Mouse (Mus musculus): Measurements from ENCODE around the gene Chchd6. TPM values are rescaled to one million over a fixed set of nuclear protein-coding genes. Genes with fewer than 3 reads are reported as not detected.
A peak's percentile ranks its signal among the peaks of the same experiment; 100 is the strongest.

Gene Chchd6
- polyA plus RNA-seq, 1 experiment from 2014 or later = 55.9 TPM

DNA sequence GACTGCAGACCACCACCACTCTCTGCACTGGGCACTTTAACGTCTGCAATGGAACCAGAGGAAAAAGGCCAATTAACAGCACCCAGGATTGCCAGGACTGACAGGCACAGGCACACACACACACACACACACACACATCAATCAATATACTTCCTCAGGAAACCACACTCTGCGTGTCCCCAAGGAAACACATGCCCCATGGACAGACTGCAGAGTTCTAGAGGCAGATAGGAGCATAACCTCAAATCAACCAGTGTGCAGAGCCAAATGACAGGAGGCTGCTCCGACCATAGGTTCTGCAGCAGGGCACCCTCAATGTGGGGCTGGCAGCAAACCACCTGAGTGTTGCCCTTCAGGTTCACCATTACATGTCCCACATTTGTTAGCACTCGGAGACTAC, 26.1 kb downstream of the Chchd6 start:
- WGBS = 67% methylated on average over 4 of the region's 4 CpGs
- no peak overlapping the region for H3K4me2 ChIP-seq (ENCODE audit: low read depth, low read length)
- H3K27ac ChIP-seq (ENCODE audit: low read length) = no peak overlapping the region
- H3K9me3 ChIP-seq (ENCODE audit: control insufficient read depth, low read length) = no peaks in the 10 kb centered on the region
- no peaks in the 10 kb centered on the region for H3K4me1 ChIP-seq (replicated peaks; ENCODE audit: control insufficient read depth, insufficient read depth, low read length)
- ATAC-seq (ENCODE audit: low read depth) = no peak
- H3K36me3 ChIP-seq (ENCODE audit: control insufficient read depth, insufficient read depth, low read length) = no peaks in the 10 kb centered on the region
- H3K9ac ChIP-seq (ENCODE audit: low read length) = no peak overlapping the region
- no peaks in the 10 kb centered on the region for H3K27me3 ChIP-seq (ENCODE audit: control insufficient read depth, insufficient read depth, low read depth, low read length)
- no peak overlapping the region for H3K4me3 ChIP-seq (ENCODE audit: low read length)

DNA sequence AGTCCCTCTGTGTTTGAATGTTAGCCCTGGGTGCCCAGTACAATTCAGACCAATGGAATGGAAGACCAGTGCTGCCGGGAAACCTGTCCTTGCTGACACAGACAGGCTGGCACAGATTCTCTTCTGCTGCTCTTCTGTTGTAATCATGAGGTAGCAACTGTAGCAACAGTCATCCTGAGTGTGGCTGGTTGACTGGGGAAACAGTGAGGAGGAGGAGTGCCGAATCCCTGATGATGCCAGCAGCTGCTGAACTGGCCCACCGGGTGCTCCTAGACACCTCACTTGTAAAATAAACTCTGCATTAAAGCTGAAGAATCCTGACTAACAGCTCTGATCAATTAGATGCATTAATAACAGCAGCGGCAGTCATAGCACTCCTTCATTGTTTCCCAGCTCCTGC, 28.7 kb downstream of the Chchd6 start:
- no peak for ATAC-seq (ENCODE audit: low read depth)
- 74% methylated on average over 4 of the region's 4 CpGs for WGBS
- H3K27me3 ChIP-seq (ENCODE audit: control insufficient read depth, insufficient read depth, low read depth, low read length) = no peaks in the 10 kb centered on the region
- H3K4me2 ChIP-seq (ENCODE audit: low read depth, low read length) = no peak overlapping the region
- H3K4me3 ChIP-seq (ENCODE audit: low read length) = no peak overlapping the region
- no peak overlapping the region for H3K27ac ChIP-seq (ENCODE audit: low read length)
- H3K36me3 ChIP-seq (ENCODE audit: control insufficient read depth, insufficient read depth, low read length) = no peaks in the 10 kb centered on the region
- H3K4me1 ChIP-seq (replicated peaks; ENCODE audit: control insufficient read depth, insufficient read depth, low read length) = no peaks in the 10 kb centered on the region
- no peak overlapping the region for H3K9ac ChIP-seq (ENCODE audit: low read length)
- no peaks in the 10 kb centered on the region for H3K9me3 ChIP-seq (ENCODE audit: control insufficient read depth, low read length)

DNA sequence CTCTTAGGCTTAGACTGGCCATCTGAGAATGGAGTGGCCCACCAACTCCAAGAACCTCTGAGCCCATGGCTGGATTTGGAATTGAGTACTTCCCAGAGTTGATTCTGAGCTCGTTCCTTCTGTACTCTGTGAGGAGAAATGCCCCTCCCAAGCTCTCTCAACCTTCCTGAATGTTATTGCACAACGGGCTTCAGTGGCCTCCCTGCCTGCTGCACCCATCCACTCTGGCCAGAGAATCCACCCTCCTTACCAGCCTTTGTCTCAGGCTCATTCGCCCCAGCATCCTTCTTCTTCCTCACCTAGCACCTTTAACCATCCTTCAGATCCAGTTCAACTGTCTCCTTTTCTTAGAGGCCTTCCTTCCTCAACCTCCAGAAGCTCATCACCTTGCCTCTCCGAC, 32.1 kb downstream of the Chchd6 start:
- no peaks in the 10 kb centered on the region for H3K36me3 ChIP-seq (ENCODE audit: control insufficient read depth, insufficient read depth, low read length)
- H3K4me1 ChIP-seq (replicated peaks; ENCODE audit: control insufficient read depth, insufficient read depth, low read length) = no peaks in the 10 kb centered on the region
- H3K27me3 ChIP-seq (ENCODE audit: control insufficient read depth, insufficient read depth, low read depth, low read length) = no peaks in the 10 kb centered on the region
- H3K9ac ChIP-seq (ENCODE audit: low read length) = no peak overlapping the region
- 64% methylated on average over 4 of the region's 4 CpGs for WGBS
- H3K27ac ChIP-seq (ENCODE audit: low read length) = no peak overlapping the region
- no peak overlapping the region for H3K4me2 ChIP-seq (ENCODE audit: low read depth, low read length)
- H3K4me3 ChIP-seq (ENCODE audit: low read length) = no peak overlapping the region
- ATAC-seq (ENCODE audit: low read depth) = no peak
- H3K9me3 ChIP-seq (ENCODE audit: control insufficient read depth, low read length) = no peaks in the 10 kb centered on the region

DNA sequence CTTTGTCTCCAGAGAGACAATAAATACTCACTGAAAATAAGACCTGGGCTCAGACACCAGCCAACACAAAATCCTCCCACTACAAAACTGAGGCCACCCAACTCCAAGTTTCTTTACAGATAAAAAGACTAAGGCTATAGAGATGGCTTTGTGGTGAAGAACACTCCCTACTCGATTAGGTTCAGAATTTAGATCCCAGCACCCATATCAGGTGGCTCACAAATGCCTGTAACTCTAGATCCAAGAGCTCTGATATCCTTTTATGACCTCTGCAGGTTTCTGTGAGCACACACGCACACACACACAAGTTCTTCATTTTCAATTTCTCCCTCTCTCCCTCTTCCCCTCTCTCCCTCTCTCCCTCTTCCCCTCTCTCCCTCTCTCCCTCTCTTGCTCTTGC, 34.6 kb downstream of the Chchd6 start:
- Histone ChIP-seq H3K9me3 (ENCODE audit: control insufficient read depth, low read length) (no peaks in the 10 kb centered on the region), H3K27ac (ENCODE audit: low read length) (no peak overlapping the region), H3K4me1 (replicated peaks; ENCODE audit: control insufficient read depth, insufficient read depth, low read length) (no peaks in the 10 kb centered on the region), H3K36me3 (ENCODE audit: control insufficient read depth, insufficient read depth, low read length) (no peaks in the 10 kb centered on the region), H3K9ac (ENCODE audit: low read length) (no peak overlapping the region), H3K4me2 (ENCODE audit: low read depth, low read length) (no peak overlapping the region), H3K4me3 (ENCODE audit: low read length) (no peak overlapping the region), H3K27me3 (ENCODE audit: control insufficient read depth, insufficient read depth, low read depth, low read length) (no peaks in the 10 kb centered on the region)
- WGBS = 74% methylated on average over 2 of the region's 2 CpGs
- no peak for ATAC-seq (ENCODE audit: low read depth)

DNA sequence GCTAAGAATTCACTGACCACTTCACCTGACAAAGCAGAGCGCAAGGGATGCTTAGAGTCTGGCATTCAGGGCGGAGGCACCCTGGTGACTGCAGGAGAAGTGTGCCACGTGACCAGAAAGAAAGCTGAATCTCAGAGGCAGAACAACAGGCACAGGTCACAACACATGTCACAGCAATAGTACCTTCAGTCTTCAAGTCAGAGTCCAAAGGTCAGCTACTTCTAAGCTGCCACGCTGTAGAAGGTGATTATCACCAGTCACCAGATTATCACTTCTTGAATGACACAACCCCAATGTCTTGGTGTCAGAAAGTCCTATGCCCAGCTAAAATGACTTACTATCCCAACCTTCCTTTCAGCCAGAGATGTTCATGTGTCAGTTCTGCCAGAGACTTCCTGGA, 37.8 kb downstream of the Chchd6 start:
- no peak overlapping the region for H3K27ac ChIP-seq (ENCODE audit: low read length)
- no peak overlapping the region for H3K4me3 ChIP-seq (ENCODE audit: low read length)
- H3K36me3 ChIP-seq (ENCODE audit: control insufficient read depth, insufficient read depth, low read length) = no peaks in the 10 kb centered on the region
- WGBS = 79% methylated on average over 4 of the region's 4 CpGs
- H3K27me3 ChIP-seq (ENCODE audit: control insufficient read depth, insufficient read depth, low read depth, low read length) = no peaks in the 10 kb centered on the region
- no peak overlapping the region for H3K4me2 ChIP-seq (ENCODE audit: low read depth, low read length)
- no peaks in the 10 kb centered on the region for H3K9me3 ChIP-seq (ENCODE audit: control insufficient read depth, low read length)
- no peak for ATAC-seq (ENCODE audit: low read depth)
- H3K4me1 ChIP-seq (replicated peaks; ENCODE audit: control insufficient read depth, insufficient read depth, low read length) = peaks cover 5% of the 10 kb centered on the region
- H3K9ac ChIP-seq (ENCODE audit: low read length) = no peak overlapping the region

DNA sequence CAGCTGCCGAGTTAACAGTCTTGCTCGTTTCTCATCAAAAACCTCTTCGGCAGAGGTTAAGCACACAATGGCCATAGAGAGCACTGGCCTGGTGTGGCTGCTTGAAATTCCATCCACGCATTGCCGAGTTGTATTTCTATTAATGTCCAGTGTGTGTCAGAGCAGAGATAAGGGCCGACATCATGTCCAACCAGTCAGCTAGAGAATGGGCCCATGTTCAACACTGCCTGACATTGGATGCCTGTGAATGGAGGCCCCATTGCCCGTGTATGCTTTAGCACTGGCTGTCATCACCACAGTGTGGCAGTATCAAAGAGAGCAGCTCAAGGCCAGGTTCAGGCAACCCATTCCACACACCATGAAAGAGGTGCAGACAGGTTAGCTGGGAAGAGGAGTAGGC, 38.9 kb downstream of the Chchd6 start:
- Histone ChIP-seq H3K36me3 (ENCODE audit: control insufficient read depth, insufficient read depth, low read length) (no peaks in the 10 kb centered on the region), H3K9me3 (ENCODE audit: control insufficient read depth, low read length) (no peaks in the 10 kb centered on the region), H3K4me3 (ENCODE audit: low read length) (no peak overlapping the region), H3K4me2 (ENCODE audit: low read depth, low read length) (no peak overlapping the region), H3K4me1 (replicated peaks; ENCODE audit: control insufficient read depth, insufficient read depth, low read length) (peaks cover 6% of the 10 kb centered on the region), H3K27ac (ENCODE audit: low read length) (no peak overlapping the region), H3K9ac (ENCODE audit: low read length) (no peak overlapping the region), H3K27me3 (ENCODE audit: control insufficient read depth, insufficient read depth, low read depth, low read length) (no peaks in the 10 kb centered on the region)
- no peak for ATAC-seq (ENCODE audit: low read depth)
- WGBS = 23% methylated on average over 7 of the region's 7 CpGs

DNA sequence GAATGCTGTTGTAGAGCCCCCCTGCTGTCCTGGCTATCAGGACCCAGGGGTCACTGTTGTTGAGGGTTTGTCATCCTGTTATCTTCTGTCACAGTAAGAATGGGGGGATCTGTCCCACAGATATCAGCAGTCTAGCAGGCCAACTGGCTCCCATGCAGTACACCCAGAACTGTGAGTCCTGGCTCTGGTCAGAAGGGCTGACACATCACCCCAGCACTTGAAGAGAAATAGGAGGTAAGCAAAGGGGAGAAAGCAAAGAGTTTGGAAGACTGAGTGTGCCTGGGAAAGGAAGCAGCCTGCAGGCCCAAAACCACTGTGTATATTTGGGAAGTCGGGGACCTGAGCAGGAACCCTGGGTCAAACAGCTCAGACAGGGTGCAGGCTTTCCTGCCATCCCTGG, 39.5 kb downstream of the Chchd6 start:
- Histone ChIP-seq H3K4me1 (replicated peaks; ENCODE audit: control insufficient read depth, insufficient read depth, low read length) (peaks cover 6% of the 10 kb centered on the region), H3K36me3 (ENCODE audit: control insufficient read depth, insufficient read depth, low read length) (no peaks in the 10 kb centered on the region), H3K27ac (ENCODE audit: low read length) (no peak overlapping the region), H3K4me2 (ENCODE audit: low read depth, low read length) (no peak overlapping the region), H3K4me3 (ENCODE audit: low read length) (no peak overlapping the region), H3K9ac (ENCODE audit: low read length) (no peak overlapping the region), H3K27me3 (ENCODE audit: control insufficient read depth, insufficient read depth, low read depth, low read length) (no peaks in the 10 kb centered on the region), H3K9me3 (ENCODE audit: control insufficient read depth, low read length) (no peaks in the 10 kb centered on the region)
- ATAC-seq (ENCODE audit: low read depth) = no peak
- WGBS = 70% methylated on average over 1 of the region's 1 CpGs

DNA sequence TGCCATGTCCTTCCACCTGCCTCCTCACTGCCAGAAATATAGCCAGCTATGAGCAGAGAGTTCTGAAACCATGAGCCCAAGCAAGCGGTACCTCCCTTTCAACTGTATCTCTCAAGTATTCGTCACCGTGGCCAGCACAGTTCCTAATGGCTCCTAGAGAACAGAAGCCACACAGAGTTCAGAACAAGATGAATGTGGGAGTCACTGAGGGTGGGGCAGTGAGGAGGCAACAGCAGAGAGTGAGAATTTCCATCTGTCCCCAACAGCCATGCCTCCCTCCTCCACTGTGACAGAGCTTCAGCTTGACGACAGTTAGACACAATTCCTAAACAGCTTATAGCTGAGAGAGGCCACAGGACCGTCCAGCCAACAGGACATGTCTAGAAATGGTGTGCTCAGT, 41.4 kb downstream of the Chchd6 start:
- no peak overlapping the region for H3K27ac ChIP-seq (ENCODE audit: low read length)
- H3K4me1 ChIP-seq (replicated peaks; ENCODE audit: control insufficient read depth, insufficient read depth, low read length) = peaks cover 6% of the 10 kb centered on the region
- no peaks in the 10 kb centered on the region for H3K27me3 ChIP-seq (ENCODE audit: control insufficient read depth, insufficient read depth, low read depth, low read length)
- no peaks in the 10 kb centered on the region for H3K36me3 ChIP-seq (ENCODE audit: control insufficient read depth, insufficient read depth, low read length)
- H3K4me3 ChIP-seq (ENCODE audit: low read length) = no peak overlapping the region
- WGBS = 47% methylated on average over 5 of the region's 5 CpGs
- H3K9ac ChIP-seq (ENCODE audit: low read length) = no peak overlapping the region
- H3K9me3 ChIP-seq (ENCODE audit: control insufficient read depth, low read length) = no peaks in the 10 kb centered on the region
- no peak overlapping the region for H3K4me2 ChIP-seq (ENCODE audit: low read depth, low read length)
- ATAC-seq (ENCODE audit: low read depth) = peak; percentile 50; the same call in 1 of the 2 replicates

DNA sequence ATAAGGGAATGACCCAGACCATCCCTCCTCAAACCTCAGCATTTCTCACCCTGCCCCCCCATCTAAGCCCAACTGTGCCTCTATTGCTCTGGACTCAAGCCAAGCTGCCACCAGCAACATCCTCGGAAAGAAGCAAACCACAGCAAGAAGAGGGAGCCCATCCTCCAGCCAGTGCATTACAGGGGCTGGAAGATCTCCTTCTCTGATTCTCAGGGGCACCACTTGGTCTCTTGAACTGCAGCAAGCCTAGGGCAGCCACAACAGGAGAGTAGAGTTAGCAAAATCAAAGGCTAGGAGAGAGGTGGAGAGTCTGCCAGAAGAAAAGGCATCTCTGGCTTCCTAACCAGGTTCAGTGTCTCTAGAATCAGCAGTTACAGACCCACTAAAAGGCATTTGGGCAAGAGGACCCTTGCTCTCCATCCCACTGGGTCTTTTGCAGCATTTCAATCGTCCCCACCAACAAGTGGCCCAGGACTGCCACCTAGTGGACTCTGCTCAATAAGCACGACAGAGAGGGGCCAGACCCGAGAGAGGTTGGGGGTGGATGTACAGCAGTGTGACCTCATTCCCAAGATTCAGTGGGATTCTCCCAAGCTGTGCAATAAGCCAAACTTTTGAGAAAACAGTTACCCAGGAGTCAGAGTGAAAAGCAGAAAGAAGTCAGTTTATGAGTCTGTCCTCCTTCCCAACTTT, 42.3 kb downstream of the Chchd6 start:
- Histone ChIP-seq H3K9ac (ENCODE audit: low read length) (no peak overlapping the region), H3K27ac (ENCODE audit: low read length) (no peak overlapping the region), H3K27me3 (ENCODE audit: control insufficient read depth, insufficient read depth, low read depth, low read length) (no peaks in the 10 kb centered on the region), H3K9me3 (ENCODE audit: control insufficient read depth, low read length) (no peaks in the 10 kb centered on the region), H3K36me3 (ENCODE audit: control insufficient read depth, insufficient read depth, low read length) (no peaks in the 10 kb centered on the region), H3K4me1 (replicated peaks; ENCODE audit: control insufficient read depth, insufficient read depth, low read length) (peaks cover 6% of the 10 kb centered on the region), H3K4me2 (ENCODE audit: low read depth, low read length) (no peak overlapping the region), H3K4me3 (ENCODE audit: low read length) (no peak overlapping the region)
- ATAC-seq (ENCODE audit: low read depth) = peak; percentile 79
- 4% methylated on average over 4 of the region's 4 CpGs for WGBS
